Mouse (Mus musculus): ENCODE data around the gene Lrp1.

Gene Lrp1

DNA sequence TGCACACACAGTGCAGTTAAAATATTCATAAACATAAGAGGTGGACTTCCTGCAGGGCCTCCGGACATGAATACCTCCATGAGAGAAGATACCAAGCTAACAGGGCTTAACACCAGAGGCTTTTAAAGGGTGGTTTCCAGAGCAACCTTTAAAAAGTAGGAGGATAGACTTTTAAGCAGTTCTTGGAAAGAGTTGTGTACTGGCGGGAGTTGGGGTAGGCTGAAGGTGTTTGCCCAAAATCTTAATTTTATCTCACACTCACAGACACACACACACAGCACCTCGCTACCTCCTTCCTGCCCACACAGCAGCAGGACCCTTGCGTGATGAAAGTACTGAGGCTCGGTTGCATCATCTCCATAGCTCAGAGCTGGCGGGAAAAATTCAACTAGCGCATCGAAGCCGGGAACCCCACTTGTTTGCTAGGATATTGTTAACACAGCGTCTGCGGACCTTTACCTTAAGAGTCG lies 99.3 kb downstream of the Lrp1 start:
- DNase-seq (ENCODE audit: low read depth, low spot score) = peak; percentile 69

DNA sequence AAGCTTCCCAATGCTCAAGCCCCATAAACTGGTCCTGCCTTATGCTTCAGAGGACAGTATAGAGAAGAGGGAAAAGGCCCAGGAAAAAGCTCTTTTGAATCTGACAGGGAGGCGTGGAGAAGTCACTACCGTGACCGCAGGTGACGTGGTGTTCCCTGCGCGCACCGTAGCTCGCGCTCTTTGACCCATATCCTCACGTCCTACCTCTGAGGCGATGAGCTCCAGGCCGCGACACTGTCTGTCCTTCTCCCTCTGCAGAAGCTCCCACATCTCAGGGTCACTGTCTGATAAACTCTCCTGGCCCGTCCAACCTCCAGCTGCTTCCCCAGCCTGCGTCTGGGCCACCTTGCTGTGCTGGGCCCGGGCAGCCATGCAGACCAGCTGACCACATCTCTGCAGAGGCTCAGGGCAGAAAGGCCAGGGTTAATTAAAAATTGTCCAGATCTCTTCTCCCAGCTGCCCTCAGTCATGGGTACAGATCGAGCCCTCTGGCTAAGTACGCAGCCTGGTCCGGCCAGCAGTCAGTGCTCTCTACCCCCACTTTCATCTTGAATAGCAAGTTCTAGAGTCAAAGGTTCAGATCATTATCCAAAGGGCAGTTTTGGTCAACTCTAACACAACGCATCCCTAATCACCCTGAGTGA lies 100.1 kb downstream of the Lrp1 start:
- DNase-seq (ENCODE audit: low read depth, low spot score) = no peak

DNA sequence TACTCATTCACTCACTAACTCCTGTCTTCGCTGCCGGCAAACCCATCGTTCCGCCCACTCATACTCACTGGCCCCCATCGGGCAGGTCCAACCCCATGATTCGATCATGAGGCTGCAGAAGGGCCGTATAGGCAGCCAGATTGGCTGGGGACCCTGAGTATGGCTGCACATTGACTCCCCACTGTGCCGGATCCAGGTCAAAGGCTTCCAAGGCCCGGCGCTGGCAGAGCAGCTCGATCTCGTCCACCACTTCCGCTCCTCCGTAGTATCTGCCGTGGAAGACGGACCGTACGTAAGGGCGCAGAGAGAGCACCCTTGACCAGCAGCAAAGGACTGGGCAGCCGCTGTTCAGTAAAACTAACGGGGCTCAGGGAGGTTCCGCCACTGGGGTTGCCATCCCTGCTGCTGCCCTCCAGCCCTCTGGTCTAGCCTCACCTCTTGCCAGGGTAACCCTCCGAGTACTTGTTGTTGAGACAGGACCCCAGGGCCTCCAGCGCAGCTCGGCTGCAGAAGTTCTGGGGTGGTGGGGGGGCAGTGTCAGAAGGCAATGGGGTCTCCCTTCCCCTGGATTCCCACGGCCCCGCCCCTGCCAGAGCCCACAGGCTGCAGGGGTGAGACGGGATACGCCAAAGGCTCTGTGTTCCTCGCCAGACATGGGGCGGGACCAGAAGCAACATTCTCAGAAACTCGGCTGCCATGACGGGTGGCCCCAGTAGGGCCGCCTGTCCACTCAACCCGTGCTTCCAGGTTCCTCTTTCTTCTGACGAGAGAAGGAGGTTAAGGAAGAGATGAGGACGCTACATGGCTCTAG lies 100.8 kb downstream of the Lrp1 start:
- no peak for DNase-seq (ENCODE audit: low read depth, low spot score)

DNA sequence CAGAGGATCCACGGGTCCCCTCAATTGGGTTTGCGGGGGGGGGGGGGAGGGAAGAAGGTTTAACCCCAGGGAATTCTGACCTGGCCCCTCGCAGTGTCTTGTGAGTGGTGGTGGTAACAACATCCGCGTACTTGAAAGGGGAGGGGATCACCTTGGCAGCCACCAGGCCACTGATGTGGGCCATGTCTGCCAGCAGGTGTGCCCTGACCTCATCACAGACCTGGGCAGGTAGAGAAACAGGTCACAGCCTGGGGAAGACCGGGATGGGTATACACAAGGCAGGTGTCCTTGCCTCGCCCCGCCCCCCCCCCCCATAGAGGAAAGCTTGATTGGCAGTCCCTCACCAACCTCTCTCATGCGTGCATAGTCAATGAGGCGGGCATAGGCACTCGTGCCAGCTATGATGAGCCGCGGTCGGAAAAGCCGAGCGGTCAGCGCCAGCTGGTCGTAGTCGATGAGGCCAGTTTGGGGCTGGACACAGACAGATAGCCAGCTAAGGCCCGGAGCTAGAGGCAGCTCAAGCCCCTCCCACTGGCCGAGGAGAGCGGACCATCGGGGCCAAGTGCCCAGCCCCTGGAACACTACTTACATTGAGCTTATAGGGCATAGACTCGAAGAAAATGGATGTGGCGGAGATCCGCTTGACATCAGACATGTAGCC lies 101.8 kb downstream of the Lrp1 start:
- no peak for DNase-seq (ENCODE audit: low read depth, low spot score)

DNA sequence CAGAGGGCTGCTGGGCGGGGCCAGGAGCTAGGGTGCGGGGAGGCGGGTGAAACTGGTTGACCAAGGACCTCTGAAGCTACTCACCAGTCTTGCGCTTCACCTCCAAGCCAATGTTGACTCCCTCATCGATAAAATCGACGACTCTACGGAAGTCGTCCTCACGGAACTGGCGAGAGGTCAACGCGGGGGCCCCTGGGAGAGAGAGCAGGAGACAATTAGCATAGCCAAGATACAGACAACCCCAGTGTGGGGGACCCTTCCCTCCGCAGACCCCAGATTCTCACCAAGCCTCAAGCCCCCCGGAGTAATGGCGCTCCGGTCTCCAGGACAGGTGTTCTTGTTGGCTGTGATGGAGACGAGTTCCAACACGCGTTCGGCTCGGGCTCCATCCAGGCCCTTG lies 103.0 kb downstream of the Lrp1 start:
- no peak for DNase-seq (ENCODE audit: low read depth, low spot score)

DNA sequence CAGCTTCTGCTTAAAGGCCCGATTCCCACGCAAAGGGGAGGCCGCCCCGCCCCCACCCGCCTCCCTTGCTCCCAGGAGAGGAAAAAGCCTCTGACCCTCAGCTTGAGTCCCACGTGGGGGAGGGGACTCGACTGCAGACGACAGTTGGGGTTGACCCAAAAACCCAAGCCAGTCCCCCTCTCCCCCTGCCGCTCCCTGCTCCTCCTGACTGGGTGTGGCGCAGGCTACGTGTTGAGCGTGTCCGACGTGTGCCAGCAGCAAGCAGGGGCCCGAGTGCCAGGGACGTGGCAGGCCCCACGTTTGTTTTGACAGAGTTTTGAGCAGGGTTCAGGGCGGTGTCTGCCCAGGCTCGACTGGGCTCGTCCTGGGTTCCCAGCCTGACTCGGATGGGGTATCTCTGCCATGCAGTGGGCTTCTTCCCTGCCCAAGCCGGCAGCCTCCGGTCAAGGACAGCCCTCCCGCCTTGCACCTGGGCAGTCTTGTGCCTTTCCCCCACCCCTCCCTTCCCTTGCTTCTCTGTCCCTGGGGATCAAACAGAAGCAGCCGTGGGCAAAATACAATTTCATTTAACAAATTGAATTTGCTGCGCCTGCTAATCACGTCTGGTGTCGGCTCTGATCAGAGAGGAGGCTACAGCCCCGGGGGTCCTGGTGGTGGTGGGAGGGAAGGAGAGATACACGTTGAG lies 104.2 kb downstream of the Lrp1 start:
- no peak for DNase-seq (ENCODE audit: low read depth, low spot score)

DNA sequence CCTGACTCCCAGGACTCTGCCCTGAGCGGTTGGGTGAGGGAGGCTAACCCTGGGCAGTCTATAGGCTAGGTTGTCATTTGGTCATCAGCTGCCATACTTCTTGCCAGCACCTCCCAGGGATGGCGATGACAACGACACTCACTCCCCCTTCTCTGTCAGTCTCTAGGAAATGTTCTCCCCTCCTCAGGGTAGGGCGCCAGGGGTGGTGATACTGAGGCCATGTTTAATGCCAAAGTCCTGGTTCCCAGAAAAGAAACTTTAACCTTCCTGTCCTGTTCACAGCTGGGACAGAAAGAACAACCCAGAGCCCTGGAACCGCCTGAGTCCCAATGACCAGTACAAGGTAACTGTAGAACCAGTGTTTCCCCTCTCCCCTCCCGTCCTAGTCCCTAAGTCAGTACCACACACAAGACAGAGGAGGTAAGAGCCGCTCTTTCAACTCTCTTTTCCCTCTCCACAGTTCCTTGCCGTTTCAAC lies 104.9 kb downstream of the Lrp1 start:
- DNase-seq (ENCODE audit: low read depth, low spot score) = no peak

DNA sequence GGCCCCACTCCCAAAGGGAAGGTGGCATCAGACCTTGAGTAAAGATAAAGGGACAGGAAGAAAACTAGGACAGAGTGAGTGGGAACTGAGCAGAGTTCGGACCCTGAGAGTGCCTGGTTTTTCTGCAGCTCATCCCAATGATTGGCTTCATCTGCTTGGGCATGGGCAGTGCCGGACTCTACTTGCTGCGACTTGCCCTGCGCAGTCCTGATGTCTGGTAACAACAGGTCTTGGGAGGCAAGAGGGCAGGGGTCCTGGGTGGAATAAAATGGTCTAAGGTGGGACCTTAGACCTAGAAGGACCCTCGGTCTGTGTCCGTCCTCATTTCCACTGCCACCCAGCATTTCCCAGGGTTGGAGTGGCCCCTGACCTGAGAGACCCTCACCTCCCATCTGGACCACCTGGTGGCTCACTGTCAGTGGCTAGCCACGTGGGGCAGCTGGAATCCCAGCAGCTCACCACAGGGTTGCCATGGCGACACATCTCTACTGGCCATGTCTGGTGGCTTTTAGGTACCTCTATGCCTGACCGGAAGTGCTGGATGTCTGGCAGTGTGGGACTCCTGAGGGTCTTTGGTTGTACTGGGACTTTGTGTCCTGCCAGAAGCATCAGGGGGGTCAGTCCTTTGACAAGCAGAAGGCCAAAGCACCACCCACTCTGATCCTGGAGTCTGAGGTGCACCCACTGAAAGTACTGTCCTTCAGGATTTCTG lies 105.5 kb downstream of the Lrp1 start:
- DNase-seq (ENCODE audit: low read depth, low spot score) = no peak

DNA sequence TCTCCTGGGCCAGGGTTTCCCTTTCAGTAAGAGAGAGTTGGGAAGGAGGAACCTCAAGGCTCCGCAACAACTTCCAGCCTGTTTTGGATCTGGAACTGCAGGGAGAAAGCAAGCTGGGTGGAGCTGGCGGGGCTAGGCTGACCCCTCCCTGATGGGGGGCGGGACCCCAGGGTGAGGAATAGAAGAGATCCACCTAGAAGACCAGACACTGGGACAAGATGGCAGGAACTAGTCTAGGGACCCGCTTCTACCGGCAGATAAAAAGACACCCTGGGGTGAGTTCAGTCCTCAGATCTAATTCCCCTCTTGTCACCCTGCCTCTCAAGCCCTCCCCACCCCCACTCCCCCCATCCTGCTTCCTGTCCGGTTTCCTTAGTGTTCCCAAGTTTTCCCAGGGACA lies 106.2 kb downstream of the Lrp1 start, which contains the start of gene Ndufa4l2:
TSS of gene Ndufa4l2 (plus strand) at position 204 of the 400 bp plus-strand sequence.
- no peak for DNase-seq (ENCODE audit: low read depth, low spot score)

DNA sequence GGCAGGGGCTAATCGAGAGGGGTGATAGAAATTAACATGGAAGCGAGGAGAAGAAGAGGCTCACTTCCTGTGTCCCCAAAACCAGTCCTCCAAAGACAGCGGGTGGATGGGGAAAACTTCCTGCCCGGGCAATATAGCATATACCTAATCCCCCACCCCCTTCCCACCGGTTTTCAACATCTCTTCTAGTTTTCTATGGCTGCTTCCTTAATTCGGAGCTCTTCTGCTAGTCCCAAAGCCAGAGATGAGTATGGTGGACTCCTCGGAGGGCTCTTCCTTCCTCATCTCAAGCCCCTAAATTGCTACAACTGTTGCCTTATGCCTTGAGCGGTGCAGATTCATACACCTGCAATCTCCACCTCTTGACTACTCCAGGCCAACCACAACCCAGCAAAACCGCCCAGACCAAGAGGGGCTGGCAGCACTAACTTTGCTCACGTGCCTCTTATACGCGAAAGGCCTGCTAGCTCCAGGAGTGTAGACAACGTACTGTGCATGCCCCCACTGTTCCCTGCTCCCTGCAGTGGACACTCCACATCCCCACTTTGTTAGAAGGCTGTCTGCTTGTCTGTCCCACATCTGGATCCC lies 106.7 kb downstream of the Lrp1 start:
- no peak for DNase-seq (ENCODE audit: low read depth, low spot score)

DNA sequence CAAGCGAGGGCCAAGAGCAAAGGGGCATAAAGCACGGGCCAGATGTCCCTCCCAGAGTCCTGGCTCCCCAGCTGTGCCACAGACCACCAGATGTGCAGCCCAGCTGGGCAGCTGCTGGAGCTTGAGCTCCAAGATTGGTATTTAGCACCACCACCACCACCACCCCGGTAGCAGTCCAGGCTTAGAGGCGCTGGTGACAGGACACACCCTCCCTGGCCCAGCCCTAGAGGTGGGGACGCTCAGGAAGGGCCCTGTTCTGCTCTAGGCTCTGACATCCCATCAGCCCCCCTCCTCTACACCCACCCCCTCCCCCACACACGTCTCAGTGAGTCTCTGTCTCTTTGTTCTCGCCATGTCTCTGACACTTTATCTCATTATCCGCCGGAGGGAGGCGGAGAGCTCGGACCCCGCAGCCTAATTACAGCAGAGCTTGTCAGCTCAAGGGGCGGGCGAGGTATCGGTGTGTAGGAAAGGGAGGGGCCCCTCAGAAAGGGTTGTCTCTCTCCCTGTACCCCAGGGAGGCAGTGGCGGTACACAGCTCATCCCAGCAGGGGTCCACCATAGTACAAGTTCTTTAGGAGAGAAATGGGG lies 107.4 kb downstream of the Lrp1 start:
- peak; percentile 28 for DNase-seq (ENCODE audit: low read depth, low spot score)

DNA sequence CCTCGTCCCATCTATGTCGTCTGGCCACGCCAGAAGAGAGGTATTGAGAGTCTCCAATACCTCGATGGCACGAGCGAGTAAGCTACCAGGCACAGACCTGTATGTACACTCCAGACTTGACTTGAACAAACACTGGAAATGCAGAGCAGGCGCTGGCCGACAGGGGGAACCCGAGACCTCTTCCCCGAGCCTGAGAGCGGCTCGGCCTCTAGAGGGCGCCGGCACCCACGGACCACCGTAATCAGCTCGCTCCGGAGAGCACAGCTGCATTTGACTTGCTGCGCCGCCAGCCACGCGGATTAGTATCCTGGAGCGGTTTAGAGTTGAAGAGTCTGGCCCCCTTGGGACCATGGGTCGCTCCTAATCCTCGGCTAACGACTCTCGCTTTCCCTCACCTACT lies 108.1 kb downstream of the Lrp1 start:
- peak; percentile 92 for DNase-seq (ENCODE audit: low read depth, low spot score)

DNA sequence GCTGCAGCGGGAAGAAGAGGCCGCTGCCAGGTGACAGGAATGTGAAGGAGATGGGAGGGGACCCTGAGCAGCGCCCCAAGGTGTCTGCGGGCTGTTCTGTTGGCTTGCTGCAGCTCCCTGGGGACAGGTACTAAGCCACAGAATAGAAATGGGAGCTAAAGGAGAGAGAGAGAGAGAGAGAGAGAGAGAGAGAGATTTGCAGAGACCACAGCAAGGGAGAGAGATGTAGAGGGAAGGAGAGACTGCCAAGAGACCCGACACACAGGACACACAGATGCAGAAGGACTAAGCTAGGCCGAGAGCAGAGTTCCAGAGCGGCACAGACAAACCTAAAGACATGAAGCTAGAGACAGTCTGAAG lies 108.7 kb downstream of the Lrp1 start:
- no peak for DNase-seq (ENCODE audit: low read depth, low spot score)

DNA sequence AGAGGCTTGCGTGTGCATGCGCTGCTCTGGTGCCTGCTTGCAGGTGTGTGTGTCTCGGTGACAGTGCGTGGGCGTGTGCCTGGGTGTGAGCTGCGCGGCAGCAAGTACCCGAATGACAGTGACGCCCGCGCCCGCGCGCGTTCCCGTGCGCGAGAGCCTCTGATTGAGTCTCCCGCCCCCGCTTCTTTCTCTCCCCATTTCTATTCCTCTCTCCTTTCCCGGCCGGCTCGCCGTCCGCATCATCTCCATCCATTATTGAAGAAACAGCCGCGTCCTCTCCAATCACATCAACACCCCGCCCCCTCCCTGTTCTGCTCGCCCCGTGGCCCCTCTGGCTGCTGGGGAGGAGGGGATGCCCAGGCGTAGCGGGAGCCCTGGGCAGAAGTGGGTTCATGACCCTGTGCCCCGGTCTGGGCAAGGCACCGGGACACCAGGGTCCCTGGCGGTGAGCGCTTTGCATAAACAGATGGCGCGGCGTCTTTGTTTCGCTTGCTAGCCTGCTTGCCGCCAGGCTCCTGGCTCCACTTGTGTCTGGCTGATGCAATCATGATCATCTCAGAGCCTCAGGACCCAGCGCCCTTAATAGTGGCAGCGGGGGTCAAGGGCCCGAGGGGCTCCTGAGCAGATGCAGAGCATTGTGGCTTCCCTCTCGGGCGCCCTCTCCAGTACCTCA lies 109.2 kb downstream of the Lrp1 start:
- DNase-seq (ENCODE audit: low read depth, low spot score) = peak; percentile 63

DNA sequence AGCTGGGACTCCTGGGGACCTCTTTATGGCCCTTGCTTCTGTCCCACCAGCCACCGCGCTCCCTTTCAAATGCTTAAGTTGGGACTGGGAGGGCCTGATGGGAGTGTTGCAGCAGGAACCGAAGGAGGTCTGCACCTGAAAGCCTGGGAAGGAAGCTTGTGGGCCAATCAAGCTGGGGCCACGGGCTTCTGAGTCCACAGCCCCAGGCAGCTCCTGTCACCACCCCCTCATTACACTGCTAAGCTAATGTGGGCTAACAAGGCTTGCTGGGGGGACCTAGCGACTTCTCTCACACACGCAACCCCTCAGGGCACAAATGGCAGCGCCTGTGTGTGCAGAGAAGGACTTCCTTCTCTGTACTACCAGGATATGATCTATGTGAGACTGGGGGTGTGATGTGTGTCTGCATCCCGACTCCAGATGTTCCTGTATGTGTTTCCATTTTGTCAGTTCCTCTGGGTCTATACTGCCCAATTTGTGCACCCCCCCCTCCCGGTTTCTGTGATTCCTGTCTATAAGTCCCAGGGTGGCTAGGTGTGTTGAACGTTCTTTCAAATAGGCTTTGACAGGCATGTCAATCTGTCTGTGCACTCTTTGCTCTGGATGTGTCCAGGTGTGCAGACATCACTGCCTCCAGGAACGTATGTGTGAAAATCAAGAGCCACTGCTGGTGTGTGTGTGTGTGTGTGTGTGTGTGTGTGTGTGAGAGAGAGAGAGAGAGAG lies 109.9 kb downstream of the Lrp1 start:
- DNase-seq (ENCODE audit: low read depth, low spot score) = no peak

DNA sequence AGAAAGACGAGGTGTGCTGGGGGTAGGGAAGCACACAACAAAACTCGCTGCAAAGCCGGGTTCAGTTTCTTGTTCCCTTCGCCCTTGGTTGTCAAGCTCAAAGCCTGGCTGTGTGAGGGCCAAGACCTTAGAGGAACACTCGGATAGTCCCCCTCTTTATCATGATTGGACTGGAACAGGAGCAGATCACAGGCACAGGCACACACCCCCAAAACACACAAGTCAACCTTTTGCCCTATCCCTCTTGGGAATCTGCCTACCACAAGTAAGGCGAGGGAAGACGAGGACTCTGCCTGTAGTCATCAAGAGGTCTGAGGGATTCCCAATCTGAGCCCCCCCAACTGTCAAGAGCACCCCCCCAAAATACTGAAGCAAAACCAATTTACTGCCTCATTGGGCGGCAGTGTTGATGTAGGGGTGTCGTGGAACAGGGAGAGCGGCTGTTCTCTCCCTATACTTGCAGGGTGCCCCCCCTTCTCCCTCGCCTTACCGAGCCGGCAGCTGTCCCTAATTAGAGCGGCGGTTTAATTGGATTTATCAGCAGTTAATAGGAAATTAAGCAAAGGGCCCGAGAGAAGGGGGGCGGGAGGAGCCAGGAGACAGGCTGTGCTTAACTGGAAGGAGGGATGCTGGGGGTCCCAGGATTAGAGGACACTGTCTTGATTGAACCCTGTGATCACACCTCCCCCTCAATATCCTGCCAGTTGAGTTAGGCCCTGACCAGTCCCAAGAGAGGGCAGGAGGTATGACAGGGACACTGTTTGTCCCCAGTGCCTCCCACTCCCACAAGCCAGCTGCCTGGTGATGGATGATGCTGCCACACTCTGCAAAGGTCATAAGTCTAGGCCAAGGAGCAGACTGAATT lies 110.9 kb downstream of the Lrp1 start:
- no peak for DNase-seq (ENCODE audit: low read depth, low spot score)

DNA sequence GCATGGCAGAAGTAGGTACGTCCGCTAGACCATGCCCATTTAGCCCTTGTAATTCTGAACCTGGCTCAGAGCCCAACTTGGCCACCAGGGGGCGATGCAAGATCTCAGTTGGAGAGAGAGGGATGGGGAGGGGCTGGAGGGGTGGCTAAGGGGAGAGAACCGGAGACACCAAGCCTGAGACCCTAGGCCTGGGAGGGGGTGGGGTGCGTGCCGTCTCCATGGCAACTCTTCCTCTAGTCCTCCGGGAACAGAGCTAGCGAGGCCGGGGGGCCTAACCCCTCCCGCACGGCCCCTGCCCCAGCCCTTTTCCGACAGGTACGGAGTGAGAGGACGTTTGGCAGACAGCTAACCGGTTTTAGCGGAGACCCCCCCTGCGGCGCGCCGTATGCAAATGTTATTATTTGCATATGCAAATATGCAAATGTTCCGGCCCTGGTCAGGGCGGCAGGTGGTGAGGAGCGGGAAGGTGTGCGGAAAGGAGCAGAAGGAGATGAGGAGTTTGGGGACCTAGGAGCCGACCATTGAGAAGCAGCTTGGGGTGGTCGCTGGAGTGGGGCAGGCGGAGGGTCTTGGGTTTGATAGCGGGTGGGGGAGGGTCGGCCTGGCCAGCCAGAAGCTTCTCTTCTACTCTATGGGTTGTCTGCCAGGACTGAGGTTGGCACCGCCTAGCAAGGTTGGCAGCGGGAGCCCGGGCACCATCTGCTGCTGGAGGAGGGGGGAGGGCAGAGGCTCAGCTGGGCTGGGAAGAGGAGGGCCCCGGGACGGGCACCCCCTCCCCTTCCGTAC lies 111.7 kb downstream of the Lrp1 start:
- DNase-seq (ENCODE audit: low read depth, low spot score) = peak; percentile 66

Measured in 3T3-L1 (cell line).